Mouse (Mus musculus): ENCODE results near the gene Esf1.

DNA sequence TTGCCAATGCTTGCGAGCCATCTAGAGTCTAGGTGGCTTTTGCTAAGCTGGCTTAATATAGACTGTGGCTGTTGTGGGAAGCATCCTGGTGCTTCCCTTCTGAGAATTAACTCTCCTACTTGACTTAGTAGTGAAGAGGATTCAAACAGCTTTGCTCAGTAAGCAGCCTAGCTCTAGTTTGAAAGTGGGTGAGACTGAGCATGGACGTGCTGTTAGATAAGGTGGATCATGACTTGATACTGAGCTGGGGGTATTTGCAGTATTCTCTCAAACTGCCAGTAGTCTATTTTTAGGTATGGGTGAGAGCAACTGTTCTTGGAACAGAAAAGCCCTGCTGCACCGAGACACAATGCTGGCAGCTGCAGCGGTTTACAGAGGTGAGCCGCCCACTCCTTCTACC, 32.2 kb upstream of the Esf1 start:
- TF ChIP-seq CTCF (IDR thresholded peaks at IDR 0.05; ENCODE audit: borderline replicate concordance, extremely low read depth, insufficient read depth, insufficient read length) (no peak), POLR2A (IDR thresholded peaks at IDR 0.05; ENCODE audit: borderline replicate concordance, extremely low read depth, insufficient read depth, insufficient read length, poor library complexity, severe bottlenecking) (no peak)
